Mouse (Mus musculus) gonadal fat pad, adult 2 months (tissue): ENCODE results near the gene Inka2. TPM values are rescaled to one million over a fixed set of nuclear protein-coding genes. Genes with fewer than 3 reads are reported as not detected.

ENCODE experiments used
- polyA plus RNA-seq: library from polyadenylated mRNA; depleted of rRNA; stranded (reverse); fragments of >200 nt; gene quantifications from 2 replicates; pipeline ENCODE4 v1.2.3, GENCODE M21; 2012; rRNA removed

The Inka2 gene
- polyA plus RNA-seq, 1 experiment: 3.8 TPM

Other genes starting within 250 kb of the Inka2 start
- 7.8 and 10.3 TPM in 2 replicates for gene Ddx20, start 17.0 kb upstream of the Inka2 start, polyA plus RNA-seq
- 13.0 and 16.8 TPM in 2 replicates for gene Rap1a, start 96.7 kb downstream of the Inka2 start, polyA plus RNA-seq
- 0.20 and 0.45 TPM in 2 replicates for gene Adora3, start 166.3 kb downstream of the Inka2 start, polyA plus RNA-seq
- 0.88 and 1.6 TPM in 2 replicates for gene Tmigd3, start 166.3 kb downstream of the Inka2 start, polyA plus RNA-seq
- gene I830077J02Rik, start 228.1 kb downstream of the Inka2 start, polyA plus RNA-seq: 0.63 and 0.84 TPM in 2 replicates